21 mouse cellular contexts compared by ENCODE assay signal in genomic region chr1:185977075-185977474, GRCm38 (mm10).
DNase-seq lines count a peak whose midpoint lies in the region; TF ChIP-seq lines count a peak whose summit lies in the region.
"Had no signal": no experiment of that assay in that cellular context is flagged by ENCODE, and none has a peak within 500 bp of the region (broad histone marks: within the 10 kb centered on the region; RNA-seq: fewer than 3 reads in every experiment).

No protein-coding gene starts in this region.

- H3K4me3 ChIP-seq in kidney, adult 2 months (ENCODE audit: insufficient read depth, low read depth, low read length) = no peak overlapping the region
- H3K4me3 ChIP-seq in hindbrain, embryonic 10.5 days = no peak overlapping the region
- H3K4me3 ChIP-seq: embryonic facial prominence, embryonic 15.5 days; forebrain, embryonic 10.5 days; heart, embryonic 12.5 days; limb, embryonic 10.5 days; liver, embryonic 12.5 days; neural tube, embryonic 13.5 days had no signal

- TF ChIP-seq CTCF in kidney, adult 2 months (conservative IDR thresholded peaks at IDR 0.05; ENCODE audit: insufficient read depth, insufficient read length, low read depth, low read length) = 0 out of 2 replicates have a peak, but pooled peaks have one; percentile 7

- no peaks in the 10 kb centered on the region for H3K9me3 ChIP-seq in hindbrain, embryonic 10.5 days
- H3K9me3 ChIP-seq: embryonic facial prominence, embryonic 15.5 days; forebrain, embryonic 10.5 days; heart, embryonic 12.5 days; limb, embryonic 10.5 days; liver, embryonic 12.5 days; neural tube, embryonic 13.5 days had no signal

- no peak for TF ChIP-seq POLR2A in kidney, adult 2 months (IDR thresholded peaks at IDR 0.05; ENCODE audit: low read depth, low read length)

- DNase-seq in embryo, embryonic 11 days = peak; percentile 28
- DNase-seq in embryo, embryonic 10 days (ENCODE audit: low spot score) = no peak
- no peak for DNase-seq in kidney, adult 2 months
- DNase-seq in kidney, adult 11 months = no peak
- DNase-seq in 3T3-L1 (ENCODE audit: low read depth, low spot score) (peak; percentile 40), ZHBTc4 (ENCODE audit: low read depth, low spot score) (peak; percentile 11)
- no peak for DNase-seq in hindbrain, embryonic 10.5 days (ENCODE audit: low spot score)
- no peak for DNase-seq in gastrocnemius, postnatal 4 days (ENCODE audit: low spot score in 2 of 2)
- DNase-seq: adrenal gland, adult 8-10 months; cerebellum, adult 11-12 months; cerebellum, postnatal 36 days; gastrocnemius, postnatal 25 days; heart, postnatal 4 days; right cerebral cortex, postnatal 4 days; thymus, postnatal 25 days had no signal

- H3K27ac ChIP-seq in kidney, adult 2 months (ENCODE audit: insufficient read depth, low read depth, low read length) = no peak overlapping the region
- H3K27ac ChIP-seq in hindbrain, embryonic 10.5 days = no peak overlapping the region
- H3K27ac ChIP-seq: embryonic facial prominence, embryonic 15.5 days; forebrain, embryonic 10.5 days; limb, embryonic 10.5 days; liver, embryonic 12.5 days; neural tube, embryonic 13.5 days had no signal

- WGBS in kidney, adult 2 months = 82% methylated on average over 2 of the region's 2 CpGs
- 90% methylated on average over 2 of the region's 2 CpGs for WGBS in hindbrain, embryonic 10.5 days

- no peaks in the 10 kb centered on the region for H3K27me3 ChIP-seq in kidney, adult 2 months (replicated peaks; ENCODE audit: control insufficient read depth, insufficient read depth, low read length)
- no peaks in the 10 kb centered on the region for H3K27me3 ChIP-seq in hindbrain, embryonic 10.5 days (ENCODE audit: insufficient read depth, poor library complexity, severe bottlenecking)
- H3K27me3 ChIP-seq: embryonic facial prominence, embryonic 15.5 days; heart, embryonic 12.5 days; liver, embryonic 12.5 days; neural tube, embryonic 13.5 days had no signal

- no peaks in the 10 kb centered on the region for H3K36me3 ChIP-seq in kidney, adult 2 months (ENCODE audit: control insufficient read depth, insufficient read depth, low read length)
- H3K36me3 ChIP-seq in hindbrain, embryonic 10.5 days = no peaks in the 10 kb centered on the region
- H3K36me3 ChIP-seq: embryonic facial prominence, embryonic 15.5 days; forebrain, embryonic 10.5 days; heart, embryonic 12.5 days; limb, embryonic 10.5 days; liver, embryonic 12.5 days; neural tube, embryonic 13.5 days had no signal

- H3K4me1 ChIP-seq in kidney, adult 2 months (ENCODE audit: control insufficient read depth, insufficient read depth, low read length) = no peaks in the 10 kb centered on the region
- no peaks in the 10 kb centered on the region for H3K4me1 ChIP-seq in hindbrain, embryonic 10.5 days (replicated peaks)
- H3K4me1 ChIP-seq: embryonic facial prominence, embryonic 15.5 days; forebrain, embryonic 10.5 days; heart, embryonic 12.5 days; limb, embryonic 10.5 days; liver, embryonic 12.5 days; neural tube, embryonic 13.5 days had no signal

Comparison
In these comparisons a context has a peak if more than half of its experiments do, and no peak if none do; other contexts are left out.
1. DNase-seq: peak in embryo, embryonic 11 days (single experiment), 3T3-L1 (single experiment) and ZHBTc4 (single experiment); none in embryo, embryonic 10 days (single experiment), kidney, adult 2 months (single experiment), kidney, adult 11 months (single experiment), hindbrain, embryonic 10.5 days (single experiment) and gastrocnemius, postnatal 4 days (0 of 2).